Mouse (Mus musculus) induced T-regulatory cell, adult 2 months (primary cell): ENCODE data around the gene Hoxa1.

Experiments
- DNase-seq: peaks from one replicate; pipeline ENCODE4 v3.0.0-alpha.2; 2012; ENCODE audit warnings: low read depth

The Hoxa1 gene

GRCm38 (mm10) chr6:52158276-52159051 lies at the start of gene Hoxa1:
Gene Hoxa1 (minus strand): TSS chr6:52158317.
- DNase-seq, result peak; percentile 72

DNA sequence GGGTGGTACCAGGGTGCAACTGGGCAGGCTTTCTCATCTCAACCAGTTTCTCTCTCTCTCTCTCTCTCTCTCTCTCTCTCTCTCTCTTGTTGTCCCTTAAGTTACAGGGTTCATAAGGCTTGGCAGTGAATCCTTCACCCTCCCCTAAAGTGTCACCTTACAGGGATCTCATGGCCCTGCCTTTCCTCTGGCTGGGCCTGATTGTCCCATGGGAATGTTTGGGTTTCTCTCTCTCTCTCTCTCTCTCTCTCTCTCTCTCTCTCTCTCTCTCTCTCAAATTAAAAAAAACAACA lies 49.5 kb upstream of the Hoxa1 start:
- DNase-seq, result no peak

- DNase-seq, result no peak
These were observed 49.0 kb upstream of the Hoxa1 start for GRCm38 (mm10) chr6:52206882-52207683.

- no peak for DNase-seq
These were observed 47.8 kb upstream of the Hoxa1 start for GRCm38 (mm10) chr6:52205638-52206621.

- no peak for DNase-seq
These were observed 47.1 kb upstream of the Hoxa1 start for GRCm38 (mm10) chr6:52205221-52205620.

DNA sequence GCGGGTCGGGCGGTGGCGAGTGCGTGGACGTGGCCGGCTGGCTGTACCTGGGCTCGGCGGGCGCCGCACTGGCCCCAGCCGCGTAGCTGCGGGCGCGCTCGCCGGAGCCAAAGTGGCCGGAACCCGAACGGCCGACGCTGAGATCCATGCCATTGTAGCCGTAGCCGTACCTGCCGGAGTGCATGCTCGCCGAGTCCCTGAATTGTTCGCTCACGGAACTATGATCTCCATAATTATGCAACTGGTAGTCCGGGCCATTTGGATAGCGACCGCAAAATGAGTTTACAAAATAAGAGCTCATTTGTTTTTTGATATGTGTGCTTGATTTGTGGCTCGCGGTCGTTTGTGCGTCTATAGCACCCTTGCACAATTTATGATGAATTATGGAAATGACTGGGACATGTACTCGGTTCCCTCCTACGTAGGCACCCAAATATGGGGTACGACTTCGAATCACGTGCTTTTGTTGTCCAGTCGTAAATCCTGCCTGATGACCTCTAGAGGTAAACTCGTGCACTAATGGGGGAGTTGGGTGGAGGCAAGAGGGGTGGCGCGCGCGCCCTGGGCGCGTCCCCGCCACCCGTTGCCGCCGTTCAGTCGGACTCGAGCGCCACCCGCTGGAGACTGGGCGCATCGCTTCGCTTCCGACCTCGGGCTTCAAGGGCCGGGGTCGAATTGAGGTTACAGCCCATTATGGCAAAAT lies 46.1 kb upstream of the Hoxa1 start, which contains the start of gene Hoxa5:
Hoxa5 (minus strand) TSS at position 538 of the 703 bp plus-strand sequence.
- no peak for DNase-seq

- no peak for DNase-seq
These were observed 45.4 kb upstream of the Hoxa1 start for GRCm38 (mm10) chr6:52203371-52204049.

- no peak for DNase-seq
These were observed 44.9 kb upstream of the Hoxa1 start for GRCm38 (mm10) chr6:52203121-52203370.

DNA sequence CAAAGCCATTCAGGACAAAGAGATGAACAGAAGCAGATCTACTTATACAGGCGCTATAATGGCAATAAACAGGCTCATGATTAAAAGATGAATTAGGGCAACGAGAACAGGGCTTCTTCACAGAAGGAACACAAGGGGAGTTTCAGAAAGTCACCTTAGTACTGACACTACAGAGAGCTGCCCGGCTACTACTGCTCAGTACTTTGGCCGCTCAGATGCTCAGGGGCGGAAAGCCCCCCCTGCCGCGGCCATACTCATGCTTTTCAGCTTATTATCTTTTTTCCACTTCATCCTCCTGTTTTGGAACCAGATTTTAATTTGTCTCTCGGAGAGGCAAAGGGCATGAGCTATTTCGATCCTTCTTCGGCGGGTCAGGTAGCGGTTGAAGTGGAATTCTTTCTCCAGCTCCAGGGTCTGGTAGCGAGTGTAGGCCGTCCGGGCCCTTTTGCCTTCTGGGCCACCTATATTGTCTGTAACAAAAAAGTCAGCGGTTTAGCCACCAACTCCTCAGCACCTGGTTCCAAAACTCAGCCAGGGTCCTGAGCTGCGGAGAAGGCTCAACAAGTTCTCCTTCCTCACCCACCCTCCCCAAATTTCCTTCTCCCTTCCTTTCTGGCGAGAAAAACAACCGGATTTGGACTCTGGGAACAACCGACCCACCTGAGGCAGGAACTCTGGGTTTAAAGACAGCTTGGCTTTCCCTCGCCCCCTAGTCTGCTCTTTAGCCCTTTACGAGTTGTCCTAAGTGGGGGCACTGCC lies 44.4 kb upstream of the Hoxa1 start:
- DNase-seq, result no peak

- DNase-seq, result no peak
These were observed 43.2 kb upstream of the Hoxa1 start for GRCm38 (mm10) chr6:52201269-52201668.

DNA sequence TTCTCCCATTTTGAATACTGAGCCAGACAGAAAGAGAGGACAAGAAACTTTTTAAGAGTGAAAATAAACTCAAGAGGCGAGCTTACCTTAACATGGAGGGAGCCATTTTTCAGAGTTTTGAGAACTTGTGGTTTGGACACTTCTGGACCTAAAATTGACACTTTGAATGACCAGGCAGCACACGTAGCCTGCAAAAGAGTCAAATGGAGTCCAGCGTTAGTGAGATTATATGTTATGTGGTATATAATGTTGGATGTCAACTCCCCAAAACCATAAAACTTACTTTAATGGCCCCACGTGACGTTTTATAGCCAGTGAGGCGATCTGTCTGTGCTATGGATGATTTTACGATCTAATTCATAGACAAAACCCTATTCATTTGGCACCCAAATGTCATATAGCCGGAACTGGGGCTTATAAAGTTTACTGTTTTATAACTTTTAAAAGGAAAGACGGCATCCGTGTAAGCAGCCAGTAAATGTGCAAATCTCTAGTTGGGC lies 42.7 kb upstream of the Hoxa1 start:
- DNase-seq, result no peak

GRCm38 (mm10) chr6:52200073-52200750 lies 42.1 kb upstream of the Hoxa1 start:
- no peak for DNase-seq

- no peak for DNase-seq
These were observed 39.2 kb upstream of the Hoxa1 start for GRCm38 (mm10) chr6:52197271-52197670.

- DNase-seq, result no peak
These were observed 38.7 kb upstream of the Hoxa1 start for GRCm38 (mm10) chr6:52196811-52197210.

GRCm38 (mm10) chr6:52194690-52195089 lies 36.6 kb upstream of the Hoxa1 start:
- no peak for DNase-seq

DNA sequence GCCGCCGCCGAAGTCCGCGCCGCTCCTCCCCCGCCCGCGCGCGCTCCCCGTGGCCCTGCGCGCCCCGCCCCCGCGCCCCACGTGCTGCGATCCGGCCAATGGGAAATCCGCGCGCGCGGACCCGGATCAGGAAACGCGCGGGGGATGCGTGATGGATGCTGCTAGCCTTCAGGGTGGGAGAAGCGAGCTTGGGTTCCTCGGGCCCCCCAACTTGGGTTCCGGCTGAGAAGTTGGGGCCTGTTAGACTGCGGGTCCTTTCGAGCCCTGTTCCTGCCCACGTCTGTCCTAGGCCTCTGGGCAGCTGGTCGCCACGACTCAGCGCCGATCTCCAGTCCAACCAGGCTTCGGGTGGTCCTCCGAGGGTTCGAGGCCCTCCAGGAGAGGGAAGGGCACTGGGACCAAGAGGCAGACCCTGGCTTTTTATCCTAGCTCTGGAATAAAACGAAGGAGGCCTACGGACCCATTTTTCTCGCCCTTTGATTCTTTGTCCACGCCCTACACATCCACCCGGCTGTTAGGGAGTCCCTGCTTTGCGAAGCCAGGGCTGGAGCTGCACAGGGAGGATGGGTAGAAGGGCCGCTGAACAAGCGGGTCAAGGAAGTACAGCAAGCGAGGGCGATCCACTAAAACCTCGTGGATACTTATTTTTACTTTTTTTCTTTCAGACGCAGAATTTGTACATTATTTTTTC lies 33.9 kb upstream of the Hoxa1 start:
- peak; percentile 85 for DNase-seq

DNA sequence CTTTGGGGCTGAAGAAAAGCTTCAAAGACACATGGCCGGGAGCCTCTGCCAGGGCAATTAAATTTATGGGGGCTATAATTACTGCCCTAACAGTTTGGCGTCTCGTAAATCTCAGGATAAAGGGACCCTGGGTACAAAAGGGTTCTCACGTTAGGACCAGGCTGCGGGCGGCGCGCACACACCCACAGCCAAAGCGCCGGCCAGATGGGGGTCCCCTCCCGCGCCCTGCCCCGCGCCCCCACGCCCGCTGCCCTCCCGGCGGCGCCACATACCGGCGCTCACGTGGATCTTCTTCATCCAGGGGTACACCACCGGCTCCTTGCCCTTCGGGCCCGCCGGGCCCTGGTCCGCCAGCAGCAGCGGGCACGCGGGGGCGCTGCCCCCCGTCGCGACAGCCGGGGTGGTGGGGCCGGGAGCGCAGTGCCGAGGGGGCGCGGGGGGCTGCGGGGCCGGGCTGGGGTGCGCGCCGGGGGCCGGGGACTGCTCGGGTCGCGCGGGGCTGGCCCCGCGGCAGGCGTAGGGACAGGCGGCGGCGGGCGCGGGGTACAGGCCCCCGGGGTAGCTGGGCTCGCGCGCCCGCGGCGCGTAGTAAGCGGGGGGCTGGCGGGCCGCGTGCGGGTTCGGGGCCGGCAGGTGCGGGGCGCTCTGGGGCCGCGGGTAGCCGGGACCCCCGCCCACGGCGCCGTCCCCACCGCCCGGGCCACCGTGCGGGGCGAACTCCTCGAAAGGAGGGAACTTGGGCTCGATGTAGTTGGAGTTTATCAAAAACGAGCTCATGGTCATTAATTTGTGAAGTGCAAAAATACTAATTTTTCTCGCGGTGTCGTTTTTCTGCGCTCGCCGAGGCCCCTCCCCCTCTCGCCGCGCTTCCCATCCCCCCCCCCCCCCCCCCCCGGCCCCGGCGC lies 33.0 kb upstream of the Hoxa1 start, which contains the start of gene Hoxa4:
Hoxa4 (minus strand) TSS at position 848 of the 905 bp plus-strand sequence.
- DNase-seq, result peak; percentile 10

GRCm38 (mm10) chr6:52190410-52190809 lies 32.3 kb upstream of the Hoxa1 start:
- DNase-seq, result no peak
